Mouse (Mus musculus) forebrain, embryonic 14.5 days (tissue): ENCODE results near the gene Snx30. TPM values are rescaled to one million over a fixed set of nuclear protein-coding genes. Genes with fewer than 3 reads are reported as not detected.

Experiments
- ATAC-seq: fragments of 200-750 bp; cut with Nextera tagmentation; 2 replicates; pipeline ENCODE4 v1.8.0; 2017; ENCODE audit warnings: mild to moderate bottlenecking, moderate library complexity
- DNase-seq: peaks from one replicate; pipeline ENCODE4 v3.0.0-alpha.2; 2015; ENCODE audit warnings: low spot score
- H3K27ac ChIP-seq: fragments of 300-500 bp; sonication (generic); 2 replicates; pipeline ENCODE4 v1.5.1; 2014; ENCODE audit warnings: low read depth, mild to moderate bottlenecking, control low read depth, low read length, moderate library complexity
- H3K27me3 ChIP-seq: fragments of 300-500 bp; sonication (generic); replicated peaks from 2 replicates; pipeline ENCODE4 v1.6.1; 2014; ENCODE audit warnings: low read length, control low read depth, mixed read lengths; ENCODE audit not compliant: control insufficient read depth, insufficient read depth
- H3K36me3 ChIP-seq: fragments of 300-500 bp; sonication (generic); 2 replicates; pipeline ENCODE4 v1.6.1; 2014; ENCODE audit warnings: low read length, control low read depth; ENCODE audit not compliant: control insufficient read depth, insufficient read depth
- H3K4me1 ChIP-seq: fragments of 300-500 bp; sonication (generic); 2 replicates; pipeline ENCODE4 v1.6.1; 2014; ENCODE audit warnings: antibody characterized with exemption, low read length, control low read depth; ENCODE audit not compliant: control insufficient read depth, insufficient read depth
- H3K4me2 ChIP-seq: fragments of 300-500 bp; sonication (generic); 2 replicates; pipeline ENCODE4 v1.6.1; 2014; ENCODE audit warnings: mild to moderate bottlenecking, control low read depth, low read length
- H3K4me3 ChIP-seq: fragments of 300-500 bp; sonication (generic); 2 replicates; pipeline ENCODE4 v1.5.1; 2014; ENCODE audit warnings: low read depth, low read length, control low read depth
- H3K9ac ChIP-seq: fragments of 300-500 bp; sonication (generic); 2 replicates; pipeline ENCODE4 v1.6.1; 2014; ENCODE audit warnings: mild to moderate bottlenecking, low read length, control low read depth, moderate library complexity
- H3K9me3 ChIP-seq: fragments of 300-500 bp; sonication (generic); replicated peaks from 2 replicates; pipeline ENCODE4 v1.6.1; 2016; ENCODE audit warnings: low read length, control low read depth, mixed read lengths; ENCODE audit not compliant: control insufficient read depth
- WGBS: fragments of 180-500 bp; shearing (Covaris S2); extraction: QIAGEN DNeasy Blood & Tissue Kit; methylation state at CpG from one replicate; pipeline ENCODE4 v1.1.7; 2014; 5-methylcytosine and 5-hydroxymethylcytosine counted together
- polyA plus RNA-seq: library from polyadenylated mRNA; unstranded; fragments of >200 nt; fragmentation: Nextera tagmentation; extraction: Ambion mirVana; gene quantifications from 2 replicates; pipeline ENCODE4 v1.2.1, GENCODE M21; 2014

Gene Snx30
- polyA plus RNA-seq, 1 experiment from 2014 or later, result 9.8 TPM

DNA sequence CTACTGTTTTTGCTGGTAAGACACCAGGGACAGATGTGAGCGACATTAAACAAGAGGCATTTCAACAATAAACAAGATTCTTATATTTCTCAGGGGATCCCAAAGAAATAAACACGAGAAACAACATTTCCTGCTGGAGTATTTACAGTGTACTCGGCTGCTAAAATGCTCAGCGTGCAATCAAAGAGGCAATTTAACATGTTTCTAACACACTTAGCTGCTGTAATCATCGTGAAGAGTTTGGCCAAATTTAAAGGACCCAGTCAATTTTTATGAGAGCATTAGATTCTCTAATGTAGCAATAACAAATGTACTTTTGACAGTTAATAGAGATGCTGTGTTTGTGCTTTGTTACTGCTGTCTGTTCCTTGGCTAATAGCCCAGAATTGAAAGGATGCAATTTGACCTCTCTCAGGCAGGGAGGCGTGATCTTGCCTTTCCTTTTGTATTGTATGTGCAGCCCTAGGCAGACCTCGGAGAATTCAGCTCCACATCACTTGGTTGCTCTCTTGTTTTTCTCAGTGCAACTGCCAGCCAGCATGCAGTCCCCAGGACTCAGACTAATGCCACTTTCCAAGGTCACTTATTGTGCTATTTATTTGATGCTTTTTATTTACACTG lies 40.1 kb upstream of the Snx30 start:
- DNase-seq, result peak; percentile 76

DNA sequence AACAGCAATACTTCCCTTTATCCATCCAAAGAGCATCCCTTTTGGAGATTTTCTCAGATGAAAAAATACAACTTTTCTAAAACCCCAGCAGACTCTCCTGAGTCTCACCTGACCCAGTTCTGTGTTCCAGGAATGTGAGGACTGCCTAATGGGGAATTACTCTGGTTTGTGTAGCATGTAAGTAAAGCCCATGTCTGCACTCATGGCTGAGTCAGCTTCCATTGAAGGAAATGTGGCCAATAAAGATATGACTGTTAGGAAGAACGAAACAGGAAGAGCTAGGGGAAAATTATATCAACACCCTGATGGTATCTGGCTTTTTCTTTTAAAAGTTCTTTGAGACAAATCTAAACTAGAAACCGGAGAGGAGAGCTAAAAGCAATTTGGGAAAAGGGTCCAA lies 37.9 kb upstream of the Snx30 start:
- Histone ChIP-seq H3K4me1 (no peaks in the 10 kb centered on the region), H3K27ac (no peak overlapping the region), H3K4me3 (no peak overlapping the region), H3K27me3 (no peaks in the 10 kb centered on the region), H3K36me3 (peaks cover 29% of the 10 kb centered on the region), H3K9me3 (no peaks in the 10 kb centered on the region), H3K9ac (no peak overlapping the region), H3K4me2 (no peak overlapping the region)
- ATAC-seq (no peak), DNase-seq (no peak)
- WGBS, result 96% methylated on average over 2 of the region's 2 CpGs

More for the DNA sequence above, 40.1 kb upstream of the Snx30 start:
- H3K4me2 ChIP-seq, result peak overlapping the region; percentile 10; the same call in 1 of the 2 replicates
- ATAC-seq, result peak; percentile 73; the same call in 1 of the 2 replicates
- no peak overlapping the region for H3K9ac ChIP-seq
- 22% methylated on average over 7 of the region's 7 CpGs for WGBS
- no peaks in the 10 kb centered on the region for H3K27me3 ChIP-seq
- peaks cover 9% of the 10 kb centered on the region for H3K36me3 ChIP-seq
- H3K4me3 ChIP-seq, result no peak overlapping the region
- H3K4me1 ChIP-seq, result no peaks in the 10 kb centered on the region
- peak overlapping the region; percentile 50; the same call in 1 of the 2 replicates for H3K27ac ChIP-seq
- H3K9me3 ChIP-seq, result no peaks in the 10 kb centered on the region

GRCm38 (mm10) chr4:59772171-59772879 lies 33.3 kb upstream of the Snx30 start:
- peaks cover 46% of the 10 kb centered on the region for H3K36me3 ChIP-seq

DNA sequence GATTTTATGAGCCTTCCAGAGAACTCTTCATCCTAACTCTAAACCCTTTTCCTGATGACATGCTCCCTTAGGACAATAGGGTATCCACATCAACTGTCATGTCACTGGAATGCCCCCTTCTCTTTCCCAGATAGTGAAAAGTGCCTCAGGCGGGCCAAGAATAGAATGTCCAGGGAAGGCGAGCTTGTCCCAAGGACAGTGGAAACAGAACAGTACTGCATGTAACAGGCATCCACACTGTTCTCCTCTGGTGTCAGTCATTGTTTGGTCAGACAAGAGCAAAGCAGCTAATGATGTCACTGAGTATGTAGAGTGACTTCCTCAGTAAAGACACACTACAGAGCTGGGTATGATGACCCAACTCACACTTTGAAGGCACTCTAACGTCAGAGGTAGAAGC lies 27.8 kb upstream of the Snx30 start:
- H3K4me1 ChIP-seq, result no peaks in the 10 kb centered on the region; the same call in 1 of the 2 replicates
- no peak overlapping the region for H3K4me2 ChIP-seq
- H3K27me3 ChIP-seq, result no peaks in the 10 kb centered on the region
- ATAC-seq (no peak), DNase-seq (no peak)
- H3K36me3 ChIP-seq, result peaks cover 16% of the 10 kb centered on the region; the same call in 1 of the 2 replicates
- no peak overlapping the region for H3K9ac ChIP-seq
- no peaks in the 10 kb centered on the region for H3K9me3 ChIP-seq
- H3K4me3 ChIP-seq, result no peak overlapping the region
- WGBS, result 86% methylated on average over 3 of the region's 3 CpGs
- no peak overlapping the region for H3K27ac ChIP-seq

More at GRCm38 (mm10) chr4:59772171-59772879, 33.3 kb upstream of the Snx30 start:
- 39% methylated on average over 17 of the region's 17 CpGs for WGBS
- no peaks in the 10 kb centered on the region for H3K4me1 ChIP-seq
- no peak overlapping the region for H3K9ac ChIP-seq
- H3K27ac ChIP-seq, result no peak overlapping the region
- H3K4me3 ChIP-seq, result no peak overlapping the region
- no peak overlapping the region for H3K4me2 ChIP-seq
- ATAC-seq, result no peak
- no peaks in the 10 kb centered on the region for H3K27me3 ChIP-seq
- DNase-seq, result no peak
- H3K9me3 ChIP-seq, result no peaks in the 10 kb centered on the region

GRCm38 (mm10) chr4:59780568-59780967 lies 25.1 kb upstream of the Snx30 start:
- Histone ChIP-seq H3K4me2 (no peak overlapping the region), H3K9ac (no peak overlapping the region), H3K27ac (no peak overlapping the region), H3K36me3 (peaks cover 2% of the 10 kb centered on the region; the same call in 1 of the 2 replicates), H3K4me1 (no peaks in the 10 kb centered on the region; the same call in 1 of the 2 replicates), H3K9me3 (no peaks in the 10 kb centered on the region), H3K4me3 (no peak overlapping the region), H3K27me3 (no peaks in the 10 kb centered on the region)
- 33% methylated on average over 1 of the region's 1 CpGs for WGBS
- ATAC-seq (no peak), DNase-seq (peak; percentile 71)

DNA sequence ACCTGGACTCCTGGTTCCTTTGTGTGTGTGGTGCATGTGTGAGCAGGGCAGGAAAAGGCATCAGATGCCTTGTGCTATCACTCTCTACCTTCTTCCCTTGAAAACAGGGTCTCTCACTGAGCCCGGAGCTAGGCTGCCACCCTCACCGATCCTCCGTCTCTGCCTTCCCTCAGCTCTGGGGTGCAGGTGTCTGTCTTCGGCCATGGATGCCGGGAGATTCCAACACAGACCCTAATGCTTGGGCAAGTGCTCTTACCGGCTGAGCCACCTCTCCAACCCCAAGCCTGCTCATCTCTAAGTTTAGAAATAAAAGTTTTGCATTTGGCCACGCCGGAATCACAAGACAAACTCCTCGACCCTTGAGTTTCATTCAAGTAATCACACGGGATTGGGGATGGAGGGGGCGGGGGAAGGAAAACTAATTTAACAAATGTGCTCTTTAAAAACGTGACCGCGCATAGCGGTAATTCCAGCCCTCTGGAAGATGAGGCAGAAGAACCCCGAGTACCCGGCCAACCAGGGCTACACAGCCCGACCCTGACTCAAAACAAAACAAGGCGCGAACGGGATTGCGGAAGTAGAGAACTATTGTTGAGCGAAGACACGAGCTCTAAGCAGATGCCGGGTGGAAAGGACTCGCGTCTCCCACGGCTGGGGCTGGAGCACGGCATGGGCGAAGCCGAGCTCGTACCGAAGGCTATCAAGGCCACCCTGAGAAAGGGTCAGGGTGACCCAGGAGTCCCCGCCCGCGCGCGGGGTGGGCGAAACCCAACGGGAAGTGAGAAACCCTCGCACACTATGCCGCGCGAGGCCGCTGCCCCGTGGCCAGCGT lies 22.6 kb upstream of the Snx30 start:
- DNase-seq (peak; percentile 56), ATAC-seq (peak; percentile 61)
- no peaks in the 10 kb centered on the region for H3K27me3 ChIP-seq
- H3K36me3 ChIP-seq, result no peaks in the 10 kb centered on the region
- WGBS, result under 1% methylated on average over 47 of the region's 47 CpGs
- H3K9me3 ChIP-seq, result no peaks in the 10 kb centered on the region
- H3K27ac ChIP-seq, result peak overlapping the region; percentile 63; the same call in 1 of the 2 replicates
- peak overlapping the region; percentile 99 for H3K4me3 ChIP-seq
- peak overlapping the region; percentile 85 for H3K4me2 ChIP-seq
- H3K4me1 ChIP-seq, result no peaks in the 10 kb centered on the region; the same call in 1 of the 2 replicates
- peak overlapping the region; percentile 79 for H3K9ac ChIP-seq

GRCm38 (mm10) chr4:59783685-59784279 lies 21.9 kb upstream of the Snx30 start:
- WGBS, result under 1% methylated on average over 36 of the region's 36 CpGs

DNA sequence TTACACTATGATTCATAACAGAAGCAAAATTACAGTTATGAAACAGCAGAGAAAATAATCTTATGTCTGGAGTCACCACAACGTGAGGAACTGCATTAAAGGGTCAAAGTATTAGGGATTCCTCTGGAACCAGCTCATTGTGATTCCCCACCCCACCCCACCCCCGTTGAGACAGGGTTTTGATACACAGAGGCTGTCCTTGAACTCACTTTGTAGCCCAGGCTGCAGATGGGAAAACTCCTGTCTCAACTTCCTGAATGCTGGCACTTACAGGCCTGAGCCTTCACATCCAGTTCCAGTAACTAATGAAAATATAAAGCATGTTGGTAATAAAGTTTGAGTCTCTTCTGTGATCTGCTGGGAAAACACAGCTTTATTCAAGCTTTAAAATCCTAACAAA lies 20.2 kb upstream of the Snx30 start:
- Histone ChIP-seq H3K36me3 (no peaks in the 10 kb centered on the region), H3K4me2 (no peak overlapping the region), H3K9me3 (no peaks in the 10 kb centered on the region), H3K27ac (no peak overlapping the region), H3K4me1 (no peaks in the 10 kb centered on the region; the same call in 1 of the 2 replicates), H3K4me3 (no peak overlapping the region), H3K9ac (no peak overlapping the region), H3K27me3 (no peaks in the 10 kb centered on the region)
- WGBS, result 33% methylated on average over 2 of the region's 2 CpGs
- DNase-seq (no peak), ATAC-seq (no peak)

More at GRCm38 (mm10) chr4:59783685-59784279, 21.9 kb upstream of the Snx30 start:
- peak overlapping the region; percentile 63; the same call in 1 of the 2 replicates for H3K27ac ChIP-seq
- no peaks in the 10 kb centered on the region; the same call in 1 of the 2 replicates for H3K4me1 ChIP-seq
- no peaks in the 10 kb centered on the region for H3K27me3 ChIP-seq
- peak; percentile 100 for DNase-seq
- H3K4me3 ChIP-seq, result peak overlapping the region; percentile 99
- H3K4me2 ChIP-seq, result peak overlapping the region; percentile 85
- no peaks in the 10 kb centered on the region for H3K36me3 ChIP-seq
- peak overlapping the region; percentile 79 for H3K9ac ChIP-seq
- H3K9me3 ChIP-seq, result no peaks in the 10 kb centered on the region
- ATAC-seq, result peak; percentile 96
